Mouse (Mus musculus): ENCODE measurements around the gene Neurod2. TPM values are rescaled to one million over a fixed set of nuclear protein-coding genes. Genes with fewer than 3 reads are reported as not detected.
A peak's percentile ranks its signal among the peaks of the same experiment; 100 is the strongest.

The Neurod2 gene
- total and polyA plus RNA-seq, 3 experiments: 0.05 TPM; not detected in 2

- H3K4me1 ChIP-seq (ENCODE audit: insufficient read depth, low read depth, low read length): no peaks in the 10 kb centered on the region
- H3K27me3 ChIP-seq (ENCODE audit: insufficient read depth, low read length): peaks cover 59% of the 10 kb centered on the region
- no peak overlapping the region for H3K4me3 ChIP-seq (ENCODE audit: low read depth, low read length)
- ATAC-seq (ENCODE audit: extremely low read depth, insufficient number of reproducible peaks, low FRiP score, poor library complexity, severe bottlenecking): no peak
- peaks cover 21% of the 10 kb centered on the region for H3K9me3 ChIP-seq (replicated peaks)
- no peak for DNase-seq (ENCODE audit: low spot score)
- no peaks in the 10 kb centered on the region for H3K36me3 ChIP-seq (replicated peaks)
- TF ChIP-seq POLR2AphosphoS5 (IDR thresholded peaks at IDR 0.05; ENCODE audit: insufficient replicate concordance, low read depth, low read length): no peak
- no peak for TF ChIP-seq GATA1 (IDR thresholded peaks at IDR 0.05; ENCODE audit: borderline replicate concordance, low read length)
- TF ChIP-seq CTCF (IDR thresholded peaks at IDR 0.05; ENCODE audit: low read depth, low read length): no peak
- TF ChIP-seq GATA2 (IDR thresholded peaks at IDR 0.05; ENCODE audit: borderline replicate concordance, low read depth, low read length): no peak
- TF ChIP-seq TAL1 (conservative IDR thresholded peaks at IDR 0.05; ENCODE audit: low read depth, low read length): no peak
Observed at GRCm38 (mm10) chr11:98325191-98325820, 4.1 kb downstream of the Neurod2 start.

GRCm38 (mm10) chr11:98323933-98324332 lies 5.5 kb downstream of the Neurod2 start:
- no peak overlapping the region for H3K4me3 ChIP-seq (ENCODE audit: low read depth, low read length)
- H3K27me3 ChIP-seq (ENCODE audit: insufficient read depth, low read length): peaks cover 60% of the 10 kb centered on the region
- TF ChIP-seq TAL1 (conservative IDR thresholded peaks at IDR 0.05; ENCODE audit: low read depth, low read length) (no peak), GATA1 (IDR thresholded peaks at IDR 0.05; ENCODE audit: borderline replicate concordance, low read length) (no peak), GATA2 (IDR thresholded peaks at IDR 0.05; ENCODE audit: borderline replicate concordance, low read depth, low read length) (no peak), CTCF (IDR thresholded peaks at IDR 0.05; ENCODE audit: low read depth, low read length) (no peak), POLR2AphosphoS5 (IDR thresholded peaks at IDR 0.05; ENCODE audit: insufficient replicate concordance, low read depth, low read length) (no peak)
- DNase-seq (ENCODE audit: low spot score): peak; percentile 53
- H3K36me3 ChIP-seq (replicated peaks): no peaks in the 10 kb centered on the region
- no peaks in the 10 kb centered on the region for H3K4me1 ChIP-seq (ENCODE audit: insufficient read depth, low read depth, low read length)
- peaks cover 19% of the 10 kb centered on the region for H3K9me3 ChIP-seq (replicated peaks)
- ATAC-seq (ENCODE audit: extremely low read depth, insufficient number of reproducible peaks, low FRiP score, poor library complexity, severe bottlenecking): no peak

- H3K36me3 ChIP-seq (replicated peaks): no peaks in the 10 kb centered on the region
- peaks cover 14% of the 10 kb centered on the region for H3K9me3 ChIP-seq (replicated peaks)
- no peak for TF ChIP-seq CTCF (IDR thresholded peaks at IDR 0.05; ENCODE audit: low read depth, low read length)
- no peak for TF ChIP-seq POLR2AphosphoS5 (IDR thresholded peaks at IDR 0.05; ENCODE audit: insufficient replicate concordance, low read depth, low read length)
- TF ChIP-seq GATA1 (IDR thresholded peaks at IDR 0.05; ENCODE audit: borderline replicate concordance, low read length): no peak
- TF ChIP-seq TAL1 (conservative IDR thresholded peaks at IDR 0.05; ENCODE audit: low read depth, low read length): no peak
- TF ChIP-seq GATA2 (IDR thresholded peaks at IDR 0.05; ENCODE audit: borderline replicate concordance, low read depth, low read length): no peak
- H3K27me3 ChIP-seq (ENCODE audit: insufficient read depth, low read length): peaks cover 60% of the 10 kb centered on the region
- no peaks in the 10 kb centered on the region for H3K4me1 ChIP-seq (ENCODE audit: insufficient read depth, low read depth, low read length)
- ATAC-seq (ENCODE audit: extremely low read depth, insufficient number of reproducible peaks, low FRiP score, poor library complexity, severe bottlenecking): no peak
- no peak for DNase-seq (ENCODE audit: low spot score)
- no peak overlapping the region for H3K4me3 ChIP-seq (ENCODE audit: low read depth, low read length)
Observed at GRCm38 (mm10) chr11:98323136-98323866, 6.1 kb downstream of the Neurod2 start.

GRCm38 (mm10) chr11:98322159-98322558 lies 7.3 kb downstream of the Neurod2 start:
- no peak overlapping the region for H3K4me3 ChIP-seq (ENCODE audit: low read depth, low read length)
- no peak for TF ChIP-seq CTCF (IDR thresholded peaks at IDR 0.05; ENCODE audit: low read depth, low read length)
- TF ChIP-seq POLR2AphosphoS5 (IDR thresholded peaks at IDR 0.05; ENCODE audit: insufficient replicate concordance, low read depth, low read length): no peak
- TF ChIP-seq GATA1 (IDR thresholded peaks at IDR 0.05; ENCODE audit: borderline replicate concordance, low read length): no peak
- no peak for TF ChIP-seq TAL1 (conservative IDR thresholded peaks at IDR 0.05; ENCODE audit: low read depth, low read length)
- no peak for TF ChIP-seq GATA2 (IDR thresholded peaks at IDR 0.05; ENCODE audit: borderline replicate concordance, low read depth, low read length)
- DNase-seq (ENCODE audit: low spot score) (no peak), ATAC-seq (ENCODE audit: extremely low read depth, insufficient number of reproducible peaks, low FRiP score, poor library complexity, severe bottlenecking) (no peak)
- no peaks in the 10 kb centered on the region for H3K4me1 ChIP-seq (ENCODE audit: insufficient read depth, low read depth, low read length)
- H3K9me3 ChIP-seq (replicated peaks): peaks cover 2% of the 10 kb centered on the region
- H3K27me3 ChIP-seq (ENCODE audit: insufficient read depth, low read length): peaks cover 54% of the 10 kb centered on the region
- H3K36me3 ChIP-seq (replicated peaks): no peaks in the 10 kb centered on the region

- Histone ChIP-seq H3K4me1 (ENCODE audit: insufficient read depth, low read depth, low read length) (no peaks in the 10 kb centered on the region), H3K27me3 (ENCODE audit: insufficient read depth, low read length) (peaks cover 48% of the 10 kb centered on the region), H3K4me3 (ENCODE audit: low read depth, low read length) (no peak overlapping the region), H3K9me3 (replicated peaks) (no peaks in the 10 kb centered on the region), H3K36me3 (replicated peaks) (no peaks in the 10 kb centered on the region)
- TF ChIP-seq GATA2 (IDR thresholded peaks at IDR 0.05; ENCODE audit: borderline replicate concordance, low read depth, low read length) (no peak), CTCF (IDR thresholded peaks at IDR 0.05; ENCODE audit: low read depth, low read length) (no peak), TAL1 (conservative IDR thresholded peaks at IDR 0.05; ENCODE audit: low read depth, low read length) (no peak), POLR2AphosphoS5 (IDR thresholded peaks at IDR 0.05; ENCODE audit: insufficient replicate concordance, low read depth, low read length) (no peak), GATA1 (IDR thresholded peaks at IDR 0.05; ENCODE audit: borderline replicate concordance, low read length) (no peak)
- DNase-seq (ENCODE audit: low spot score) (no peak), ATAC-seq (ENCODE audit: extremely low read depth, insufficient number of reproducible peaks, low FRiP score, poor library complexity, severe bottlenecking) (no peak)
Observed at GRCm38 (mm10) chr11:98321677-98322003, 7.8 kb downstream of the Neurod2 start.
